Mouse (Mus musculus) inflammation-experienced regulatory T-cells, adult 6 months (primary cell): Measurements from ENCODE around the gene AC134908.4. TPM values are rescaled to one million over a fixed set of nuclear protein-coding genes. Genes with fewer than 3 reads are reported as not detected.

Source experiments
- ATAC-seq: one replicate; pipeline ENCODE4 v1.8.0; 2017
- polyA plus RNA-seq, 3 experiments: library from polyadenylated mRNA; unstranded; fragments of 100-300 nt; shearing (Covaris generic); gene quantifications; one replicate each; pipeline ENCODE4 v1.2.1; 2017

AC134908.4 gene
- not detected for polyA plus RNA-seq

GRCm38 (mm10) chr17:25795609-25796092, at the start of gene AC134908.4:
Gene AC134908.4, minus strand, starts transcription at chr17:25795659.
- ATAC-seq: no peak

DNA sequence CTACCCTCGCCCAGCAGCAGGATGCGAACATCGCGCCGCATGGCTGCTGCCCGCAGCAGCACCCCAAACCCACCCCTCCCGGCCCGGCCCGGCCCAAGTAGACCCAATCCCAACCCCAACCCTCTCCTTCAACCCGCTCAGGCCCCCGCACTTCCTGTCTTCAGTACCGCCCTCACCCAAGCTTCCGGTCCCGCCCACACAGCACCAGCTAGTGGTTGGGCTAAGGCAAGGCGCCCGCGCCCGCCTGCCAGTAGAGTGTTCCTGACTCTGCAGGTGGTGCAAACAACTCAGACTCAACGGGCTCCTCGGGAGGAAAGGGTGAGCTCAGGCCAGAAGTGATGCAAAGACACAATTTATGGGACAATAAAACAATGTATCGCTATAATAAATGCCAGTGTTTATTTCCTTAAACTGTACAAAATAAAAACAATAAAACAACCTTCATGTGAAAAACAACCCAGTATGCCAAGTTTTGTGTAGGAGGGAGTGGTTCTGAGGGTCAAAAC, 49.0 kb upstream of the AC134908.4 start, which contains the start of gene Rhot2:
Gene Rhot2, minus strand, starts transcription at position 456 of the 506 bp plus-strand sequence.
- peak; percentile 100 for ATAC-seq

DNA sequence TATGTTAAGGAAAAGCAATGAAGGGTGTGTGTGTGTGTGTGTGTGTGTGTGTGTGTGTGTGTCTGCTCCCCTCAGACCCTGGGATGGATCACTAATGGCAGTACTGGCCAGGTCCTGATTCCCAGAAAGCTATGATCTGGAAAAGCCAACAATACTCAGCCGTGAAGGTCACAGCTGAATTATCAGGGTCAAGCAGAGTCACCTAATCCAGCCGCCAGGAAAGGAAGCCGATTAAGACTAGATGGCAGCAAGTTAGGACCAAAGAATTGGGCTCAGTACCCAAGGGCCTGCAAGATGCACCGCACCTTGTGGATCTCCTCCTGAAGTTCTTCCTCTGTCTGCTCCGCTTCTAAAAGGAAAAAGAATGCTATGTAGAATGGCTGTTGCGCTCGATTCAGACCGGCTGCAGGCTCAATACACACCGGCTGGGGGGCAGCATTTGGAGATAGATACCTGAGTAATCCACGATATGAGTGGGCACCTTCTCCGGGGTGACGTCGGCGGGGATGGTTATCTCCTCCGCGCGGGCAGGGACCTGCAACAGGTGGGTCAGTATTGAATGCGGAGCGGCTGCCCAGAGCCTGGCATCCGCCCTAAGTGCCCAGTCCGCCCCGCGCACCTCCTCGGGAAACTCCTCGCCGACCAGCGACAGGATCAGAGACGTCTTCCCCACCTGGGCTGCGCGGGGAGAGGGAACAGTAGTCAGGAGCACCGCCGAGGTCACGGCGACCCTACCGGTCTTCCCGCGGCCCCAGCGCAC, 48.4 kb upstream of the AC134908.4 start:
- peak; percentile 5 for ATAC-seq

GRCm38 (mm10) chr17:25843122-25843521, 47.7 kb upstream of the AC134908.4 start:
- ATAC-seq: no peak

- ATAC-seq: no peak
Measured at GRCm38 (mm10) chr17:25842509-25842908, 47.0 kb upstream of the AC134908.4 start.

GRCm38 (mm10) chr17:25841117-25841880, 45.8 kb upstream of the AC134908.4 start, which contains the start of gene Gm20683:
Gene Gm20683, minus strand, starts transcription at chr17:25841763.
- no peak for ATAC-seq

DNA sequence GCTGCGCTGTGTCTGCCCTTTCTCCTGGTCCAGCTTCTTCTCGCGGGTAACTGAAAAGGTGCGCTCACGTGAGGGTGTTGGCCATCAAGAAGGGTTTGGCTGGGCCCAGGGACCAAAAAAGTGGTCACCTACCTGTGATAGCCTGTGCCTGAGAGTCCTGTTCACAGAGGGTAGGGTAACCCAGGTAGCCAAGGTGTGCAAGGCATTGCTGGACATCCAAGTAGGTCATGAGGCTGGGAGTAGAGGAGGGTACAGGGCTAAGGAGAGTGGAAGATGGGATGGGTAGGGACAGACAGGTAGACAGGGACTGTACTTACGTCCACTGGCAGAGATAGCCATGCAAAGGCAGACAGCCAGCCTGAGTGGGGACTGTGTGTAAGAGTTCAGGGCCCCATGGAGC, 45.1 kb upstream of the AC134908.4 start:
- ATAC-seq: no peak

GRCm38 (mm10) chr17:25839455-25840235, 44.2 kb upstream of the AC134908.4 start:
- no peak for ATAC-seq

DNA sequence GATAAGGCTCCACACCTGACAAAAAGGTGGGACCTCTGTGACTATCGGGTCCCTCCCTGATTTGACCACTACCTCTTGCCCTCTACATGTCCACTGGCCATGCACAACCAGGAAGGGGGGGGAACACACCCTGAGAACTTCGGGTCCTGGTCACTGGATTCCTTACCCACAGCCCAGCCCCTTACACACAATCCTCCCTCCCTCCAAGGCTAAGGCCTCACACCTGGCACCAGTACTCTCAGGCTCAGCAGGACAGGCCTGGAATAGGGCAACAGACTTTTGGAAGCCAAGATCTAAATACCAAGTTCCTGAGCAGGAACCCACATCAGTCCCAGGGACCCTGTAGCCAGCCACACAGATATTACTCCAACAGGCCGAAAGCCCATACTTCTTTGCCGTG, 43.4 kb upstream of the AC134908.4 start:
- ATAC-seq: no peak

- no peak for ATAC-seq
Measured at GRCm38 (mm10) chr17:25837533-25837932, 42.1 kb upstream of the AC134908.4 start.

DNA sequence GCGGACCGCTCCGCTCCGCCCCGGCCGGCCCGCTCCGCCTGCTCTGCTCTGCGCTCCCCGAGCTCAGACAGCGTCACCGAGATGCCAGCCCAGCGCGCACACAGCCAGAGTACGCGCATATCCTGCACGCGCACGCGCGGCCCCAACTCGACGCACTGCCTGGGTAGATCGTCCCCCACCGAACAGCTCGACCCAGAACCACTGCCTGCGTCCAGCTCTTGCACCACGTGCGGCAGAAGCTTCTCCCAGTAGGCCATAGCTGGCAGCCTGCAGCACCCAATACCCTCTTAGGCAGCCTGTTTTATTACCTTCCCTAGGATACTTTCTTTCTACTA, 41.6 kb upstream of the AC134908.4 start, which contains the start of gene Rhbdl1:
Gene Rhbdl1, minus strand, starts transcription at position 220 of the 335 bp plus-strand sequence.
- no peak for ATAC-seq

DNA sequence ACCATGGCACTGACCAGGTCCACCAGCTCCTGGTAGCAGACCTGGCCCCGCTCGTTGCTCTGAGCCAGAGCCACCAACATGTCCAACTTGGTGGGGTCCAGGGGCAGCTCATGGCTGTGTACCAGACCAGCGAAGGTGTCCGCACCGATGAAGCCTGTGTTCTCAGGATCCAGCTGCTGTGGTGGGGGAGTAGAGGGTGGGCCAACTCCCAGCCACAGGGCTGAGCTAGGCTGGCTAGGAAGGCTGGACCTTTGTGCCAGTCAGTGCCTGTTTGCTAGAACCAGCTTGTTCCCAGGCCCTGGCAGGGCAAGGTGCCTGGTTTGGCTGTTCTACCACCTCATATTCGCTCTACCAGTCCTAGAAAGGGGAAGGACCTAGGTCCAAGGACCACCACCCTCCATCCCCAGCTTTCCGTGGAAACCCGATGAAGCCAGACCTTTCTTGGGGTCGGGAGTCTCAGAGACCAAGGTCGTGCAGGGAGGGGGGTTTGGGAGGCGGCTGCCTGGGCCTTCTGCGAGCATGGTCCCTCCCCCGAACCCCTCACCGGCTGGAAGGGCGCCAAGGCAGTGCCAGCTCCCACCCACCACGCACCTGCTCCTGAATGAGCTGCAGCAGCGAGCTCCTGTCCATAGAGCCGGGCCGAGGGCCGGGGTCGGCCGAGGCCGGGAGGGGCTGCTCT, 41.1 kb upstream of the AC134908.4 start:
- ATAC-seq: no peak

DNA sequence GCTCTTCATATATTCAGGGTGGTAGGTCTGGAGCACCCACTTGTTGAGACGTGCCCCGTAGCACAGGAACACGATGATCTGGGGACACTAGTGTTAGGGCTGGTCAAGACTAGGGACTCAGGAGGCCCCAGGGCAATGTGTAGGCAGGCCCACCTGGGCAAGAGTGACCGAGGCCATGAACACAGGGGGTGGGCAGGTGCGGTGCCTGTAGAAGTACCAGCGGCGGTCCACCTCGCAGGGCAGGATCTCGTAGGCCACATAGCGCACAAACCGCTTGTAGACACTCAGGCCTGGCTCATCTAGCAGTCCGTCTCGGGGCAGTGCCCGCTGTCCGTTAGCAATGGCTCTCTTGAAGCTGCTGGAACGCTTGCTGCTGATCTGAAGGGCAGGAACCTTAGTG, 40.4 kb upstream of the AC134908.4 start:
- no peak for ATAC-seq

- ATAC-seq: no peak
Measured at GRCm38 (mm10) chr17:25835301-25835700, 39.8 kb upstream of the AC134908.4 start.

- ATAC-seq: no peak
Measured at GRCm38 (mm10) chr17:25834595-25835222, 39.2 kb upstream of the AC134908.4 start.

- no peak for ATAC-seq
Measured at GRCm38 (mm10) chr17:25833961-25834594, 38.6 kb upstream of the AC134908.4 start.

DNA sequence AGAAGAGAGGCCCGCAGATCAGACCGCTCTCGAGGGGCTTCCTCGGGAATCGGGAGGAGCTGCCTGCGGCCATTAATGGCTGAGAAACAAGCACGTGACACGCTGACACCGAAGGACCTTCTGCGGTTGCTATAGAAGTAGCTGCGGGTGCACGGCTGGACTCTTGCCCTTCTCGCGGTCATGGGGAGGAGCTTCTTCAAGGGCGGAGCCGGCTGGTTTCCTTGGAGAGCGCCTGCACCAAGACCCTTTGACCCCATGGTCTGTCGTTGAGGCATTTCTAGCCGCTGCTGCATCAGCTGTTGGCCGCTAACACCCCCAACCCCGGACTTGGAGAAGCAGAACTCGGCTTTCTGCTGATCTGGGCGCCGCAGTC, 37.8 kb upstream of the AC134908.4 start, which contains the start of gene Stub1:
Gene Stub1, minus strand, starts transcription at position 114 of the 373 bp plus-strand sequence.
- ATAC-seq: no peak

GRCm38 (mm10) chr17:25832436-25833290, 37.2 kb upstream of the AC134908.4 start:
- peak; percentile 95 for ATAC-seq

- ATAC-seq: no peak
Measured at GRCm38 (mm10) chr17:25831451-25832281, 36.2 kb upstream of the AC134908.4 start.
